Mouse (Mus musculus): ENCODE data around the gene Slc26a6.

DNA sequence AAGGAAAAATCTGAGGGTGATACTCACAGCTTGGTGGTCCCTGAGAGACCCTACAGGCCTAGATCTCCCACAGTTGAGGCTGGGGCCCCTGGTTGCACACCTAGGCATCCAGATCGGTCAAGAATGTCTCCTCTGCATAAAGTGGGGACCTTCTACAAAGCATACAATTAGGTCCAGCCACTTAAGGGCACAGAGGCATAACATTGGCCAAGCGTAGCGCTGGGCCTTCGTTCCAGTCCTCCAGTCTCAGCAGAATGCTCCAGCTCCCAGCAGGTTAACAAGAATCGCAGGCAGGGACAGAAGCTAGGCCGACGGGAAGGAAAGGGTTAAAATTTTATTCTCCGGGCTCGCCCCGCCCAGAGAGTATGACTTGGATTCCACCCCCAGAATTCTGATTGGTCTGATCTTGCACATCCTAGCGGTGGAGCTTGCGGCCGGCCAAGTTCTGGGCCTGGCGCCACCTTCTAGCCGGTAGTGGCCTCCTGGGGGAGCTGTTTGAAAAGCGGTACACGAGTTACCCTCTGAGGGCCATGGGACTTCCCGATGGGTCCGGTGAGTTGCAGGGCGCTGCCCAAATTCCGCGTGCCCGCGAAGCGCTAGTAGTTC lies 655 bp downstream of the Slc26a6 start:
- 0 out of 2 replicates have a peak, but pooled peaks have one; percentile 26 for TF ChIP-seq POLR2A (IDR thresholded peaks at IDR 0.05; ENCODE audit: extremely low read depth, insufficient read depth, low read length)
- TF ChIP-seq CTCF (IDR thresholded peaks at IDR 0.05; ENCODE audit: low read depth, low read length): peak; percentile 78

All from liver, adult 2 months (tissue).